Mouse (Mus musculus): ENCODE data around the gene St3gal5. TPM values are rescaled to one million over a fixed set of nuclear protein-coding genes. Genes with fewer than 3 reads are reported as not detected.
"Not testable (repeated sequence)": the region's sequence is repeated elsewhere in the genome, so short reads cannot be mapped to it uniquely, and the experiment has no call there.

Gene St3gal5
- total RNA-seq (2022): 10 to 100 TPM; 48.5 to 85.9 (median 71.1) TPM

DNA sequence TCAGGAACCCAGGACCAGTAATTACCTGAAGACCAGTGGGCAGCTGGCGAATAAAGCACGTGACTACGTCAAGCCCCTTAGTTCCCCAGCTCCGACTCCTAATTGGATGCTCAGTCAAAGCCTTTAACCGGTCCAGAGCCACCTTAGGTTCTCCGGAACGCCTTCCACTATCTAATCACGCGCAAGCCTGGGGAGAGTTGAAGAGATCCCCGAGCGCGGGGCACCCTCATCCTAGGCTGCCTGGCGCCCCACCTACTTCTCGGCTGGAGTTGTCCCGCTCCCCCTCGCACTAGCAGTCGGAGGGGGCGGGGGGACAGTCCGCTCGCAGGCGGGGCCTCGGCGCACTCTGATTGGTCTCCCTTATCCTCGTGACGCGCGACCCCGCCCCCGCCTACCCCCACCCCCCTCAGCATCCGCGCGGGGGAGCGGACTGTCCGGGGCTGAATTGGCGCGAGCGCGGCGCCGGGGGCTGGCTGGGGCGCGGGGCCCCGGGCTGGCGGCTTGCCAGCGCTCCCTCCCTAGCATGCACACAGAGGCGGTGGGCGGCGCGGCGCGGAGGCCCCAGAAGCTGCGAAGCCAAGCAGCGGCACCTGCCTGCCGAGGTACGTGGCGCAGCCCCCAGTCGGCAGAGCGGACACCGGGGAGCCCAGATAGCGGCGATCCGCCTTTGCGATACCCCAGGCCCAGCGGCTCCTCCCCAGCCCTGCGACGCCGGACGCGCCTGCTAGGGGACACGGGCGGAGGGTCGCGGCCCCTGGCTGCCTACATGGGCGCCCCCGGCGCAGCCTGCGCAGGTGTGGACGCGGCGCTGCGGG, at the start of gene St3gal5:
St3gal5 (plus strand) TSS at position 412 of the 815 bp plus-strand sequence.
- DNase-seq (ENCODE audit: low spot score in 2 of 2): peak; percentile 80 to 86

DNA sequence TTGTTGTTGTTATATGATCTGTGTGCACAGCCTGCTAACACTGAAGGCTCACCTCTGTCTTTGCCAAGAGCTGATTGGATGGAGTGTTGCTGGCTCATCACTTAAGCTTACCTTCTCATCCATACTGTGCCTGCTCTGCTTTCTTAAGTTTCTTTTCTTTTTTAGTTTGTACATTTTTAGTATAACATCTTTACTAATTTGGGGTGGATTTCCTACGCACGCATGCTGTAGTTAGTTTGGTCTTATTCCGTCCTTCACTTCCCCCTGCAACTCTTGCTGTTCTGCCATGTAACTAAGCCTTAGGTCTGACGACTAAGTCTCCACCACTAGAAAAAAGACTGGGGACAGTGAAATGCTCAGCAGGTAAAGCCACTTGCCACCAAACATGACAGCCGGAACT, 48.7 kb upstream of the St3gal5 start:
- no peak for DNase-seq (ENCODE audit: low spot score in 2 of 2)

DNA sequence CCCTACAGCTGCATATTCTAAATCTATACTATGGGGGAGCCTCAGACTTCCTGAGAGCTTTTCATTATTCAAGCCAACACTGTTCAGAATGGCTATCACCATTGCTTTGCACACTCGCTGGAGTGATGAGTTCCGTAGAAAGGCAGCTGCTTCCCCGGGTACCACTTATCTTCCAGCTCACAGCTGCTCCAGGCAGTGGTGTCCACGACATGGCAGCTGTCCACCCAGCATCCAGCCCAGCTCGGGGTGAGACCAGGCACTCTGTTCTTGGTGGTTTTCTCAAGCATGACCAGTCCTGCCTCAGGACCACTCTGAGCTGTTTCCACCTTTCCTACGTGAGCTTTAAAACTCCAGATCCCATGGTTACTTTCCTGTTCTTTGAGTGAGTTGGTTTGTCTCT, 47.5 kb upstream of the St3gal5 start:
- DNase-seq (ENCODE audit: low spot score in 2 of 2): no peak

DNA sequence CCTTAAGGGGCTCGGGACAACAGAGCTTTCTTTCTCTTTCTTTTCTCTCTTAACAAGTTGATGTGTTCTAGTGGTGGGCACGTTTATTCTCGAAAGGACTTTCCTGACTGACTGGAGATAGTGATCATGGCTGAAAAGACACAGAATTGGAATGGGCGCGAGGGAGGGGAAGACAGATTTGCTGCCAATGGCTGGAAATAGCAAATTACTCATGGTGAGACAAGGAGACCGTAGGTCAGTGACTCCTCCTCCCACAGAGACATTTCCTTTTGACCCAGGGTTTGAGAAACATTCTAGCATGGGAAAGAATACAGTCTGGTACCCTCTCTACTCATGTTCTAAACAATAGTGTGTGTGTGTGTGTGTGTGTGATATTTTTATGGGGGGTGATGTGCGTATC, 46.6 kb upstream of the St3gal5 start:
- no peak for DNase-seq (ENCODE audit: low spot score in 2 of 2)

DNA sequence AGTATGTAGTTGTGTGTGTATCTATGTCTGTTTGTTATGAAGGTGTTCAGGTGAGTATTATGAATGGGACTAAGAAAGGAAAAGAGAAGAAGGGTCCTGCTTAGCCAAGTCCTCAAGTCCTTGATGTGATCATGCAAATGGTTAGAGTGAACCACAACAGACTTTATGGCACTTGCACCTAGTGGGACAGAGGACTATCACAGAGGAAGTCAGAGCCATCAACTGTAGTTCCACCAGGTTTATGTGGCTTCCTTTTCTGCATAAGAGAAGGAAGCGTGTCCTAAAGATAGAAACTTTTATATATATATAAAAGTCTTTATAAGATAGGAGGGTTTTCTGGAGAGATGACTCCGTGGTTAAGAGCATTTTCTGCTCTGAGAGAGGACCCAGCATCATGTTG, 46.1 kb upstream of the St3gal5 start:
- no peak for DNase-seq (ENCODE audit: low spot score in 2 of 2)

DNA sequence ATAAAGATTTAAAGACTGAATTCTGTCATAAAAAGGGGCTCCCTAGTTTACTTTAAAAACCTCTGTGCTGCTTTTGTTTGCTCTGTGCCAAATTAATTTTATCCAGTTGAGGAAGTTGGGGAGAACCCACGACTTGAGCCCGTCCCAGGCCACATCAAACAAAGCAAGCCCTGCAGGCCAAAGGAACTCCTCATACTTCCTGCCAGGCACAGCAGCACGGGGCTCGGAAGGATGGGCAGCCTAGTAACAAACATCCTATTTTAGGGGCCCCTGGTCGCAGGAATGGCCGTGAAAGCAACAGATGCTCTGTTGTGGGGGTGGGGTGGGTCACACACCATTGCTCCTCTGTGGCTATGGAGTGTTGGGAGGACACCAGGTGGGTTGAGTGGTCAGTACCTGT, 45.6 kb upstream of the St3gal5 start:
- DNase-seq (ENCODE audit: low spot score in 2 of 2): no peak

DNA sequence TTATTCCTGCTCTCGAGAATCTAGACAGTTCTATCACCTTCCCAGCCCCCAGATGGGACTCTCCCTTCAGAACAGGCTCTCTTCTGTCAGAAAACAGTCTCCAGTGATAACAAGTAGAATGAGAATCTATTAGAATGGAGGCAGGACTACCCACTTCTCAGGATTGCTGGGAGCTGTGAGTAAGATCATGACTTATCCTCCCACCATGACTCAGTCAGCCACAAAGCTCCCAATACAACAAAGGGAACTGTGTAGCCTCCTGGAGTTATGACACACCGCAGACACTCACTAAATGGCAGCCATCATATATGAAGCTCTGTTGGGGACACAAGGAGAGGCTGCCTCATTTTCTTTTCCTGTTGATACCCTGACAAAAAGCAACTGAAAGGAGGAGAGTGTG, 40.8 kb upstream of the St3gal5 start:
- DNase-seq (ENCODE audit: low spot score in 2 of 2): no peak

DNA sequence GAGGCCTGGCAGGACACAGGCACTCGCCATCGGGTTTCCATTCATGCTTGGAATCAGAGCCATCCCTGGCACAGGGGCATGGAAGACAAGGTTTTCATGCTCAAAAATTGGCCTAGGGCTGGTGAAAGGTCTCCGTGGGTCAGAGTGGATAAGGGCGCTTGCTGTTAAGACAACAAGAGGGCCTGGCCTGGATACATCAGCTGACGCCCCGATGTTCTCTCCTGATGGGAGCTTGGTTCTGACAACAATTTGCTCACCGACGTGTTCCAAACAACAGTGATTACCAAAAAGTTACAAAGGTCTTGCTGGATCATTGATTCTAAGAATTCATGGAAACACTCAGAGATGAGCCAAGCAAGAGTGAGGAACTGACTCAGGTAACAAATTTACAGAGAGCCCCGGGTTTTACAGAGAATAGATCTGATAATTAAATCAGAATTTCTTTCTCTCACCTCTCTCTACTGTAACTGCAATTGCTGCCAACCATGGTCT, 38.9 kb upstream of the St3gal5 start:
- no peak for DNase-seq (ENCODE audit: low spot score in 2 of 2)

DNA sequence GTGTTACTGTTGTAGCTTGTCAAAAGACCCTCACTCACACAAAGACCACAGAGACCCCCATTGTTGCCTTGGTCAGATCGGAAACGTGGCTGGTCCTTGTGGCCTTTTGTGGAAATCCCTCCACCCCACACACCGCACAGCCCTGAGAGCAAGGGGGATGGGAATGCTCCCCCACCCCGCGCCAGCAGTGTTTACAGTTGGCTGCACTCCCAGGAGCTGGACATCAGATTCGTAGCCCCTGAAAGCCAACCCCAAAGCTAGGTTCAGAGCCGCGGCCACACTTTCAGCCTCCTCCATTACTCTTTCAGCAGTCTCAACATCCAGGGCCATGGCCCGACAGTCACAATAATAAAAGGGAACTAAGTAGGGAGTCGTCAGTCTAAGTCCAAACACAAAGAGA, 36.7 kb upstream of the St3gal5 start:
- not testable (repeated sequence) for DNase-seq (ENCODE audit: low spot score in 2 of 2)

DNA sequence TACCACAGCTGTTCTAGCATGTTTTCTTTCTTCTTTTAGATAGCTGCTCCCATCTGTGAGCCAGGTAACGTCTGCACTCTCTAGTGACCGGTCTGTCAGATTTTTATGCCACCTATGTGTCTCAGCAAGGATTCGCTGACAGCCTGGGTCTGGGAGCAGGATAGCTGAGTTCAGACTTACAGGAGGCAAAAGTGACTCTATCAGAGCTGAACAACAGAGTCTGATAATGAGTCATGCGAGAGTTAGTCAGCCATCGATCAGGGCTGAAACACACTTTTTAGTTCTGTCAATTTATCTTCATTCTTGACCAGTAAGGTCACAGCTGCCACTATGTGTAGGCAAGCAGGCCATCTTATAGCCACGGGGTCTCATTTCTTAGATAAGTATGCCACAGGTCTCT, 33.7 kb upstream of the St3gal5 start:
- no peak for DNase-seq (ENCODE audit: low spot score in 2 of 2)

DNA sequence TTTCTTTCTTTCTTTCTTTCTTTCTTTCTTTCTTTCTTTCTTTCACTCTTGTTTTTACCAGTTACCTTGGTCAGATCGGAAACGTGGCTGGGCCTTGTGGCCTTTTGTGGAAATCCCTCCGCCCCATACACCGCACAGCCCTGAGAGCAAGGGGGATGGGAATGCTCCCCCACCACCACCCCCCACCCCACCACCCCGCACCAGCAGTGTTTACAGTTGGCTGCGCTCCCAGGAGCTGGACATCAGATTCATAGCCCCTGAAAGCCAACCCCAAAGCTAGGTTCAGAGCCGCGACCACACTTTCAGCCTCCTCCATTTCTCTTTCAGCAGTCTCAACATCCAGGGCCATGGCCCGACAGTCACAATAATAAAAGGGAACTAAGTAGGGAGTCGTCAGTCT, 31.4 kb upstream of the St3gal5 start:
- DNase-seq (ENCODE audit: low spot score in 2 of 2): no peak

DNA sequence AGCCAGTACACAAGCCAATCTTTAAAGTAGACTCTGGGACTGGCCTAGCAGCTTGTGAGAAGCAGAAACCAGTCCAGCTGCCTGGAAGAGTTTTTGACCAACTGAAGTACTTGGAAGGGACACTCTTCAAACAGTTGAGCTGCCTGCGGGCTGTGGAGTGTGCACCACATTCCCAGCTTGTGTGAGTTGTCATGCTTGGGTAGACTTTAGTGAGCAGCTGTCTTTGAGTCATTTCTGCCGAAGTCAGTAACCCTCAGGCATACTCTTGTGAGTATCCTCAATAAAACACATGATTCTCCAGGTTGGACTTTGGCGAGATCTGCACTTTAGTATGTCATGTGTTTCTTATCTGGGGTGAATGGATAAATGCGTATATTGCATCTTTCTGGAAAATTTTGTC, 29.0 kb upstream of the St3gal5 start:
- no peak for DNase-seq (ENCODE audit: low spot score in 2 of 2)

DNA sequence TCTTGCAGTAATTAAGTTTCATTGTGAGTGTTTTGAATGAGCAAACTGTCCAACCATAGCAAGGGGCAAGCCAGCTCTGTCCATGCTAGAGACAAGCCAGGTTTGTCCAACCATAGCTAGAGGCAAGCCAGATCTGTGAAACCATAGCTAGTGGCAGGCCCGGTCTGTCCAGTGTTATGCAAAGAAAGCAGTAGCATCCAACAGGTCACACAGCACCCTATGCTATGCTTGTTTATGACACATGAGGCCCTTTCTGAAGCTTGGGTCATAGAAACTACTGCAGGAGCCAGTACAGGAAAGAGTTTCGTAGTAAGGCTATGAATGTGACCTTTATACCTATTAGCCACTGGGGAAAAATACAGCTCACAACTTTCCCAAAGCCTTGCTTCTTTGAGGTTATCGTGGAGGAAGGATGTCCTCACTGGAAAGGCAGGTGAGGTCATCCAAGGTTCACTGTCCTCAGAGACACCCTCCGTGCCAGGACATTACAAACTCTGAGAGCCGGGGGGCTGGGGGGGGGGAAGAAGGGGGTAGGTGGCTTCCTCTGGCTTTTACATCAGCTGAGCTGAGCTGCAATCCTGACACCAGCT, 26.0 kb upstream of the St3gal5 start:
- DNase-seq (ENCODE audit: low spot score in 2 of 2): no peak

DNA sequence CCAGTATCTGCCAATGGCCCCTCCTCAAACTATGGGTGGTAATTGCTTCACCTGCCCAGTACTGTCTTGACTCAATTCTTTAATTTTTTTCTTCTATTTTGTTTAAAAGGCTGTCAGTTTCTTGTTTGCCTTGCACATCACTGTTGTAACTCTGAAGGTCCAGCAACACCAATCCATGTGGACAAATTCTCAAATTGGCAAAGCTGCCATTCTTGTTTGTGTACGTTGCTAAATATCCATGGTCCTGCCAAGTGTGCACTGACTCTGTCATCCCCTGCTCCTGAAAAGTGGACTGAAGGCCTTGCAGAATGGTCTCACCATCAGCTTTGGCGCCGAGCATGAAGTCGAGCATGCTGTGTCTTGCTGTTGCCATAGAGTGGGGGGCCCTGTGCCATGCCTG, 23.6 kb upstream of the St3gal5 start:
- no peak for DNase-seq (ENCODE audit: low spot score in 2 of 2)

DNA sequence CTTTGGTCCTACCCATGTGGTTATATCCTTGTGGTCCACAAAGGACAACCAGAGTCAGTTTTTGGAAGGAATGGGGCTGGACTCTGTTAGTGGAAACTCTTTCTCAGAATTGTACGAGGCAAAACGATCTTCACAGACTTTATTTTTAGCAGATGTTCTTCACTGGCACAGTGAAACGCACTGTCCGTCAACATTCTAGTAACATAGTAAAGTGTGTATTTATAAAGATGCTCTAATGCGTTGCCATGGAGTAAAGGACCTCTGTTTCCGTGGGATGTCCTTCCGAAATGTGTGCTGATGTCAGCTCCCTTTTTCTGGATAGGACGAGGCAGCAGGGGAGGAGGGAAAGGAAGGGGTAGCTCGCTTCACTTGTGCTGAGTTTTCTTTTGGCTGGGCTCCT, 20.9 kb upstream of the St3gal5 start:
- DNase-seq (ENCODE audit: low spot score in 2 of 2): no peak

DNA sequence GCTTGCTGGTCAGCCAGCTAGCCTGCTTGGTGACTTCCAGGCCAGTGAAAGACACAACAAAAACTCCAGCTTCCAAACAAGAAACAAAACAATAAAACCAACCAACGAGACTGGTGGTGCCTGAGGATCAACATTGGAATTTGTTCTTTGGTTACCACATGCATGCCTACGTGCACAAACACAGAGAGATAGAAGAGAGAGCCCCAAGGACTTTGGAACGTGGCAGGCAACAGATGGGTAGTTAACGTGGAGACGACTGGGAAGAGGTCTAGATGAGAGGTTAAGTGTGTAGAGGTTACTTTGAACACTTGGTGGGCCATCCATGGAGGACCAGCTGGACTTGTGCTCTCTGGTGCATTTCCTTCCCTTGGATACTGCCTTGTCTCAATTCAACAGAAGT, 19.2 kb upstream of the St3gal5 start:
- no peak for DNase-seq (ENCODE audit: low spot score in 2 of 2)

DNA sequence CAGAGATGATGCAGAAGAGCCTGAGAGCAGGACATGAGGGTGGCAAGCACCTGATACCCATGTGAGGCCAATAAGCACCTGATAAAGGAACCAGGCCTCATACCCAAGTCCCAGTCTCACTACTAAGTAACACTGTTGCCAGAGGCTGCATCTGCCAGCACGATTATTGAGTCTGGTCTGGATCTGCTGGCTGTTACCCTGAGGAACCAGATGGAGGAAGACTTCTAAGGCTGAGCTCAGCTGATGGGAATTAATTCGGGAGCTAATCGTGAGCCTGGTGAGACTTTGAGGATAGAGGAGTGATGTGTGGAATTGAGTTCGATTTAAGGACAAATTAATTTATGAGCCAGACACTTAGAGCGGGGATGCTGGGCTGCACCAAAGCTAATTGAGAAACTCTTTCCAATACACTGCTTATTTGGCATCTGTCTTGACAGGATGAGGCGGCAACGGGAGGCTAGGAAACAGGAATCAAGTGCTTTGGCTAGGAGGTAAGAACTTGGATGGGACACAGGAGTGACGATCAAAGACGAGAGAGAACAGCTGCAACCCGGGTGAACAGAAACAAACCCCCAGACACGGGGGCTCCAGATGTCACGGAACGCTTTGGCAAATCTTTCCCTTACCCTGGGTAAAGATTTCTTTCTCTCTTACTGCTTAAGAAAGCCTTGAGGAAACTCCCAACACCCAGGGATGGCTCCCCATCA, 15.9 kb upstream of the St3gal5 start:
- DNase-seq (ENCODE audit: low spot score in 2 of 2): peak; percentile 10 to 21

DNA sequence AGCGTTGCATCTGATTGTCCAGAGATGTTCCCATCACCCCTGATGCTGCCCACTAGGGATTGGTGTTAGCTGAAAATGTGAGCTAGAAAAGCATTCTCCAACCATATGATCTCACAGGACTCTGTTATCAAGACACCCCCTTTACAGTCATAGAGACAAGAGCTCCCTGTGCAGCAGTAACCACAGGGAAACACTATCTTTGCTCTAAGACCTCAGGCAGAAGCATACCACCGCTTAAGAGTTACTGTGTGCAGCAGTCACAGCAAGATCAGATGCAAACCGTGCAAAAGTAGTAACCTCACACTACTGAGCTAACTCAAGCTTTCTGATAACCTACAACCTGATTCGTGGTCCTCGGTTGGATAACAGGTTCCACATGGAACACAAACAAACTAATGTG, 10.0 kb upstream of the St3gal5 start:
- no peak for DNase-seq (ENCODE audit: low spot score in 2 of 2)

DNA sequence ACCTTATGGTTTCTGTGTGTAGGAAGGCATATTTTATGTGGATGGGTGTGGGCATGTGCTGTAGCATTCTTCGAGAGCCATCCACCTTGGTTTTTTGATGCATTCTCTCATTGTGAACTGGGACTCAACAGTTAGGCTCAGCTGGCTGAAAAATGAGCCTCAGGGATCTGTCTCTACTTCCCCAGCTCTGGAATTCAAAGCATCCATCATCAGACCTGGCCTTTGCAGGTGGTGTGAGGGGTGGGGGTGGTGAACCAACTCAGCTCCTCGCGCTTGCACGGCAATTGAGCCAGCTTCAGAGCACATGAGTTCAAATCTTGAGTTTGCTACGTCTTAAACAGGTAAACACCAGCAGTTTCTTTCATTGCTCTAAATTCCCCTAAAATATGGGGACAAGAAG, 7.5 kb upstream of the St3gal5 start:
- DNase-seq (ENCODE audit: low spot score in 2 of 2): no peak

DNA sequence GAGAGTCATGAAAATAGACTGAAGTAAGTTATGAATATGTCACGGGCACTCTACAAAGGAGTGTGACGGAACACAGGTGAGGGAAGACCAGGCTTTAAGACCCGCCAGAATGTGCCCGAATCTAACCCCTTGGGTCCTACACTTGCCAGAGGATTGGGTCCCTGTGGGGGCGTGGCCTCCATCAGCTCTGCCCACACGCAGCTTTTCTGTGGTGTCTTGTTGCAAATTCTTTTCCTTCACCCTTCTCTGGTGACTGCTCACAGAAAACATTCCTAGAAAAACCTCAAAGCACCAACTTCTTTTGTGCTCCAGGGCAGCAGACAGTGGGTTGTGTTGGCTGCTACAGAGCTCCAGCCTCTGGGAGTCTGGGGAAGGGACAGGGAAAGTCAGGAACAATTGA, 6.4 kb upstream of the St3gal5 start:
- DNase-seq (ENCODE audit: low spot score in 2 of 2): no peak

DNA sequence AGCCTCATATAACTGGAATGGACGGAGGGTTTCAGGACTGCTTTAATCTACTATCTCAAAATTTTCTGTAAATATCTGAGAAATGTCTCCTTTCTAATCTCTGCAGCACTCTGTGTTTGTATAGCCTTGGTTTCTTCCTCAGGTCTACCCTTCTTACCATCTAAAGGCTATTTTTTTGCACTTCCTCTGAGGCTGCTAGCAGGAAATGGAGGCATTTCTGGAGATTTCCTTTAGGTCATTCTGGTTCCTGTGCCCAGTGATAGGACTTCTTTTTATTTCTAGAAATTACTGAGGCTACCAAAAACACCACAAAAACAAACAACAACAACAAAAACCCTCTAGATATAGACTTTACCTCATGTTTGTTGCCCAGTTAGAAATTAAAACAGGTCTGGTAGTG, 4.3 kb upstream of the St3gal5 start:
- DNase-seq (ENCODE audit: low spot score in 2 of 2): no peak

DNA sequence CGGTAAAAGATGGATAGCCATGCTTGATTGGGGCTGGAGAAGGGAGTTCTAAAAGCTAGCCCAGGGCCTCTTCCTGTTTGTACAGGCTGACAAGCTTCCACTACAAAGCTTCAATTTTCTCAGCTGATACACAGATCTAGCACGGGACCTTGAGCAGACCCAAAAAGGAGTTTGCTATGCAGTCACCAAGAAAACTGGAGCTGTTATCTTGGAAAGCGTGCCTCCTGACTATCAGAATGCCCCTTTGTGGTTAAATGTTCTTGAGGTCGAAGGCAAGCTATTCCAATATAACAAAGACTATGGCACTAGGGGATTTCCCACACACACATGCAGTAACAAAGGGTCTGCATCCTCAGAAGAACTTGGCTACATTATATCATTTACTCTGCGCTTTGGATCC, 1.2 kb upstream of the St3gal5 start:
- no peak for DNase-seq (ENCODE audit: low spot score in 2 of 2)

DNA sequence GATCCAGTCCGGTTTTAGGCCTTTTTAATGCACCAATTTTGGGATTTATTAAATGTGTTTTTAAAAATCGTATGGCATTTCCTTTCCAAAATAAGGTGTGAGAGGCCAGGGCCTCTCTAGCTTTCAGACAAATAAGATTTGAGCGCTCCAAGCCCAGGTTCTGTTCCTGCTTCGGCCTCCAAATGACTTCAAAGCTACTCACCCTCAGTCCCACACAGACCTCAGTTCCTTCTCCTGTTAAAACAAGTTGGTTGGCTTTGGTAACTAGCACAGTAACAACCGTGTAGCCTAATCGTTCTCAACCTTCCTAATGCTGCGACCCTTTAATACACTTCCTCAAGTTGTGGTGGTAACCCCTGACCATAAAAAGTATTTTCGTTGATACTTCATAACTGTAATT, 723 bp upstream of the St3gal5 start:
- DNase-seq (ENCODE audit: low spot score in 2 of 2): no peak
